Mouse (Mus musculus) heart, adult 18-20 months (tissue): ENCODE data around the gene Cyp26b1. TPM values are rescaled to one million over a fixed set of nuclear protein-coding genes. Genes with fewer than 3 reads are reported as not detected.

Experiments
- DNase-seq, 2 experiments: peaks; one replicate each; pipeline ENCODE4 v3.0.0; 2021 to 2022; ENCODE audit warnings: mixed read lengths in 1 of 2
- total RNA-seq, 2 experiments: library from RNA; stranded (reverse); gene quantifications; 2 replicates each; pipeline ENCODE4 v1.2.3; 2021

Cyp26b1 gene
- total RNA-seq, 2 experiments from 2014 or later: 2.7 to 3.8 TPM

DNA sequence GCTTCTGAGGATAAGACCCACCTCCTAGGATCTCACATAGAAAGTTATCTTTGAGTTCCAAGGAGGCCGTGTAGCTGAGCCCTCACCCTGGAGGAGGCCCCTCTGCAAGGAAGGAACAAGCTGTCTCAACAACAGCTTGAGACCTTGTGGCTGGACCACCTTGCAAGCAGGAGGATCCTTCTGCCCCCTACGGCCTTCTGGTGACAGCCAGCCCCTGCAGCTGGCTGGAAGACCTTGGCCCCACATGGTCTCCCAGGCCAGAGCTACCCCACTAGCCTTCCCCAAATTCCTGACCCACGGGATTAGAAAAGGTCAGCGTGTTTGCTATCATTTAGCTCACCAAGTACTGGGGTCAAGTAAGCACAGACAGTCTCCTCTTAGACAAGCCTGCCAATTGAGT is 30.8 kb downstream of the Cyp26b1 start:
- DNase-seq: no peak

GRCm38 (mm10) chr6:84561171-84561570 is 32.5 kb downstream of the Cyp26b1 start:
- no peak for DNase-seq

- DNase-seq: no peak
Measured at GRCm38 (mm10) chr6:84549852-84550437, 43.8 kb downstream of the Cyp26b1 start.

- no peak for DNase-seq
Measured at GRCm38 (mm10) chr6:84545428-84545827, 48.3 kb downstream of the Cyp26b1 start.

DNA sequence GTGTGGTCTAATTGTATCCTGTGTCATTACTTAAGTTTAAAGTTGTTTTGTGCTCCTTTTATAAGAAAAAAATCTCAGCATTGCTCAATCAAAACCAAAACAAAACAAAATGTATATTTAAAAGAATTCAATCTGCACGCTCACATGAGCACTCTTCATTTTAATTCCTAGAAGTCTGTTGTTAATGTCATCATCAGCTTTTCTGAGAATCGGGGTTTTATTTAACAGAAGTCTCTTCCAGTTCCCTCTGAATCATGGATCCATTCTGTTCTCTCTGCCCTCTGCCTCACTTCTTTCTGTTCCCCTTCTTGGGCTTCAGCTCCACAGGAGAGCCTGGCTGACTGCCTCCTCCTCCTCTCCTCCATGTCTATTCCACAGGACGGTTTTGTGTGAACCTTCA is 49.3 kb downstream of the Cyp26b1 start:
- DNase-seq: no peak

DNA sequence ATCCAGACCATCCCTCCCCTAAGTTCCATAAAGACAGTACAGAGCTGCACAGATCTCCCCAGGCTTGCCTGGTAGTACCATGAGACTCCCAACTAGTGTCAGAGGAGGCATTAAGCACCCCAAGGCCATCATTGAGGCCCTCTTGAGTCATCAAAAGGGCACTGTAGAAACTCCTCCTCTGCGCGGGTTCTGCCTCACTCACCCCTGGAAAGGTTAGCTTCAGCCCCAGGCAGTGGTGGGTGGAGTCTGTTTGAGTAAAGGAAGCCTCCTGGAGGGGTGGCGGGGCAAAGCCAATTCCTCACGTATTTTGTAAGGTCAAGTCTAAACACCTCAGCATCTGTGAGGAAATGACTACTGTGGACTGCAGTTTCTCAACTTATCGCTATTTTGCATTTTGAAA is 50.2 kb downstream of the Cyp26b1 start:
- no peak for DNase-seq

- no peak for DNase-seq
Measured at GRCm38 (mm10) chr6:84539924-84540323, 53.8 kb downstream of the Cyp26b1 start.

GRCm38 (mm10) chr6:84538681-84539080 is 55.0 kb downstream of the Cyp26b1 start:
- no peak for DNase-seq

DNA sequence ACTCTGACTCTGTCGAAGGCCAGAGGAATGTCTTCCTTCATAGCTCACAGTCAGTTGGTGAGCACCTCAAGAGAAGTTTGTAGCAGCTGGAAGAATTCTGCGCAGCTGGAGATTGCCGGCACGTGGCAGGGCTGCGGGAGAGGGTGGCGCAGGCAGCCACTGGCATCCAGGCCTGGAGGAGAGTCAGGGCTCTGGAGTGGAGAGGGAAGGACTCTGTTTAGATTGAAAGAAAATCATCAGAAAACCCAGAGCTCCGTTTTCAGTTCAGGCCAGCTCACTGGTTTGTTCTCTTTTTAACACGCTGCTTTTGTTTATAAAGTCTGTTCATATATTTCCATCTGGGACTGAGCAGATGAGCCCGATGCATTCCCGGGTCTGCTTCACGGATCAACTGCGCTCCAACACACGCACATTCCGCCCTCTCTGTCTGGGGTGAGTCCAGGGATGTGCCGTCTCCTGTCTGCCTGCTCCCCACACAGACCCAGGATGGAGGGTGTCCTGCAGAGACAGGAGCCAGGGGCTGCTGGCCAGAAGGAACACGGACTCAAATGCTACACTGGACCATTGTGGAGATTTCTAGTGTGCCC is 56.0 kb downstream of the Cyp26b1 start:
- no peak for DNase-seq

DNA sequence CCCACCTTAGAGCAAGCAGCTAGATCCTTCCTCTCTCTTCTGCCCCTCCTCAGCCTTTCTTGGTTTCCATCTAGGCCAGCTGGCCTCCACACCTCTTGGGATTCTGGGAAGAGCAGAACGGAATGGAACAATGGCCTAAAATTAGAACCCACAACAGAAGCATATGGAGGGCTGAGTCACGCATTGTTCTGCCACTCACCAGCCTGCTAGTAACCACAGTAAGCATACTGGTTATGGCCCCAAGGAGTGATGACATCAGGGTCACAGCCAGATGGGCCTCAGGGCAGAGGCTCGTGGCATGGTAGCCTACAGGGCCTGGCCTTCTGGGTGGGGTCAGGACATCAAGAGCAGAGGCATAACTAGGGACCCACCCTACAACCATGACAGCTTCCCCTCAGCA is 58.8 kb downstream of the Cyp26b1 start:
- no peak for DNase-seq

DNA sequence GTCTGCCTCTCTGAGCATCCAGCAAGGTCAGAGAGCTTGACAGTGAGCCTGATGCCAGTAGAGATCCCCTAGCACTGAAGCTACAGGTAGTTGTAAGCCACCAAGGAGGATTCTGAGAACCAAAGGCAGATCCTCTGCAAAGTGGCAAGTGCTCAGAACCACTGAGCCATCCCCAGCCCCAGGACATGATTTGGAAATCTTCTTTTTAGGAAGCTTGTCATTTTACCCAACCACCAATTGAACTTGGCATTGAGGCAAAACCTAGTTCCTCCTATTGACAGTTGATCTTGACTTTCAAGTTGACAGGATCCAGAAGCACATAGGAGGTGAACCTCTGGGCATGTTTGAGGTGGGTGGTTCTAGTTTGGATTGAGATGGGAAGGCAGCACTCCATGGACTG is 63.8 kb downstream of the Cyp26b1 start:
- DNase-seq: no peak

GRCm38 (mm10) chr6:84524901-84525601 is 68.7 kb downstream of the Cyp26b1 start:
- DNase-seq: no peak
